Mouse (Mus musculus) layer of hippocampus, postnatal 25 days (tissue): Measurements from ENCODE around the gene Hist1h3a. TPM values are rescaled to one million over a fixed set of nuclear protein-coding genes. Genes with fewer than 3 reads are reported as not detected.
"Not testable (repeated sequence)": the region's sequence is repeated elsewhere in the genome, so short reads cannot be mapped to it uniquely, and the experiment has no call there.

ENCODE experiments used
- DNase-seq, 2 experiments: peaks; one replicate each; pipeline ENCODE4 v3.0.0; 2022; ENCODE audit warnings: mixed read lengths in 2 of 2, low spot score in 1 of 2; ENCODE audit errors: extremely low spot score in 1 of 2
- total RNA-seq, 2 experiments: library from RNA; stranded (reverse); gene quantifications; 2 replicates each; pipeline ENCODE4 v1.2.3; 2021

The Hist1h3a gene
- 10 to 100 TPM; 30.8 to 53.8 TPM for total RNA-seq

DNA sequence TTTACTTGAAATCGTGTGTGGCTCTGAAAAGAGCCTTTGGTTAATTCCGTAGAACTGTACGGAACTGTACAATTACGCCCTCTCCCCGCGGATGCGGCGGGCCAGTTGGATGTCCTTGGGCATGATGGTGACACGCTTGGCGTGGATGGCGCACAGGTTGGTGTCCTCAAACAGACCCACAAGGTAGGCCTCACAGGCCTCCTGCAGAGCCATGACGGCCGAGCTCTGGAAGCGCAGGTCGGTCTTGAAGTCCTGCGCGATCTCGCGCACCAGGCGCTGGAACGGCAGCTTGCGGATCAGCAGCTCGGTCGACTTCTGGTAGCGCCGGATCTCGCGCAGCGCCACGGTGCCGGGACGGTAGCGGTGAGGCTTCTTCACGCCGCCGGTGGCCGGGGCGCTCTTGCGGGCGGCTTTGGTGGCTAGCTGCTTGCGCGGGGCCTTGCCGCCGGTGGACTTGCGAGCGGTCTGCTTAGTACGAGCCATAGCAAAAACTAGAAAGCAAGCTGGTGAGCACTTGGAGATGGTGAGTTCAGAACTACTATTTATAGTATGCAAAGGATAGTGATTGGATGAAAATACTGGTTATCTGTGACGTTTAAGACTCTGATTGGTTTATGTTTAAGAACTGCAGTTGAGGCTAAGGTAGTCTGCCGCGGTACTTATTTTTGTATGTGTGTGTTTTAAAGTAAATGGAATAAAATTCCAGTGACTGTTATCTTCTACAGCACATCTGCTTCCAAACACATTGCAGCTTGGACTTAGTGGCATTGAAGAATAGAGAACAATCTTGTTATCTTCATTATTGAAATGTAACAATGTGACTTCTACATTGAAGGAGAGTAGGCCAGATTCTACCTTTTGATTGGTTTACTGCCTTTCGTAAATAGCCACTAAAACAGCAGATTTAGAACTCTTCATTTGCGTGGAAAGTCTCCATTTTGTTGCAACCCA, at the start of gene Hist1h3a:
Hist1h3a (minus strand) TSS at position 516 of the 951 bp plus-strand sequence.
- peak; percentile 36 to 45 for DNase-seq

DNA sequence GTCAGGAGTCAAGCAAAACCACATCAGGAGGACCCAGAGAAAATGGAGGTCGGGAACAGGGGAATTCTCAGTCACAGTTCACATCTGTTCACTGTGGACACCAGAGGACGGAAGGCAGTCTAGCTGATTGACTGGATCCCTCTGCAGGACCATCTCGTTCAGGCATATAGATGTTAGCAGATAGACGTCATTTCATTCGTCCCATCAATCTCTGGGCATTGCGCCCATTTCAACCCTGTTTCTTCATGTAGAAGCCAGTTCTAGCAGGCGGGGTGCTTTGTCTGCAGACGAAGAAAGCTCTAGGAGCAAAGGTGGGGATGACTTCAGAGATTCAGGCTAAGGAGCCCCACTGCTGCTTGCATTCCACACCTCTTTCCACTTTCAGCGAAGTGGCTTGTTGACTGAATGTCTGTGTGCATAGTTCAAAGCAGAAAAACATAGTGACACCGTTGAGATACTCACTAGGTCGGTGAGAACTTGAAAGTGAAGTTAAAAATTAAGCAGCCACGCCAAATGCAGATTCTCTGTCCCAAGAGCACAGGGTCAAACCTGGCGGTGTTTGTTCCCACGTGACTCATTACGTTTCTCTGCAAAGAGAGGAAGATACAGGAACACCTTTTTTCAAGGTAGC, 44.4 kb upstream of the Hist1h3a start, which contains the start of gene Slc17a2:
Slc17a2 (plus strand) TSS at position 572 of the 631 bp plus-strand sequence.
- DNase-seq: no peak

DNA sequence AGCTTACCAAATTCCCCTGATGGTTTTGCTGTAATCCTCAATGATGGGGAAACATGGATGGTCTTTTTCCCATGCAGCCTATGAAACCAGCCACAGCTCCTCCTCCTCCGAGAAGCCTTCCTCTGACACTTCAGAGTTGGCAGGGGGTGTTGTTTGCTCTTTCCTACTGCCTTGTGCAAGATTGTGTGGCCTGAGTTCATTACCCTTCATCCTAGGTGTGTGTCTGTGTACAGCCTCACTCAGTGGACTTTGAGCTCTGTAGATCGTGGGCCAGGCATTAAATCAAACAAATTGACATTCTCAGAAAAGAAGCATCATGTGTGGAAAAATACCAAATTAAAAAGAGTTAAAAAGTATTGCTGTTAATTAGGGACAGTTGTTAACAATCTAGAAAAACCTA, 42.3 kb upstream of the Hist1h3a start:
- DNase-seq: no peak

DNA sequence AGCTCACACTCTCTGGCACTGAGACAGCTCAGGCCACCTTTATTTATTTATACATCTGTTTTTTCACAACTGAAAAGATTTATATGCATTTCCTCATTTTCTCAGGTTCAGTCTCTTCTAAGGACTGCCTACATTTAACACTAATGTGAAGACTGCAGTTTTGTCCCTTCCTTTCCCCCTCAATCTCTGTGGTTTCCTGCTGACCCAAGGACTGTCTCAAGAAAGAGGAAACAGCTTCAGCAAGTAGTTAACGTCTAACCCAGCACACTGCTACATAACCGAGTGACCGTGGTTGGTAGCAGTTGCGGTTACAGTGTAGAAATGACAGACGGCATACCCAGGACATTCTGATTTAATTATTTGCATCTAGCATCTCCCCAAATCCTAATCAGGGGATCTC, 37.2 kb upstream of the Hist1h3a start:
- DNase-seq: no peak

DNA sequence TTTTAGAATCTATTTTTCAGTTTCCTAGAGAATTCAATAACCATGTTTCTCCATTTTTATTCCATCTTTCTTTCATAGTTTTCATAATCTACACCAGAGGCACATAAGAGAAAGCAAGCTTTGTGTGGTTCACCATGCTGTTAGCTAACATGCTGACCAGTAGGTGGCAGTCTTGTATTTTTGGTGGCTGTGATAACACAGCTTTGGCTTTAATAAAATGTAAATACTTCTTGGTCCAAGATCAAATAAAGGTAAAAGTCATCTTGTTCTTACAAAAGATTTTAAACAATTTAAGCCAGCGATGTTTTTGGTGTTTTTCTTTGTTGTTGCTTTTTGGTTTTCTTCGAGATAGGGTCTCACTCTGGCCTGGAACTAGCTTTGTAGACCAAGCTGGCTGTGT, 30.3 kb upstream of the Hist1h3a start:
- DNase-seq: peak in 1 of 2 experiments; percentile 47

DNA sequence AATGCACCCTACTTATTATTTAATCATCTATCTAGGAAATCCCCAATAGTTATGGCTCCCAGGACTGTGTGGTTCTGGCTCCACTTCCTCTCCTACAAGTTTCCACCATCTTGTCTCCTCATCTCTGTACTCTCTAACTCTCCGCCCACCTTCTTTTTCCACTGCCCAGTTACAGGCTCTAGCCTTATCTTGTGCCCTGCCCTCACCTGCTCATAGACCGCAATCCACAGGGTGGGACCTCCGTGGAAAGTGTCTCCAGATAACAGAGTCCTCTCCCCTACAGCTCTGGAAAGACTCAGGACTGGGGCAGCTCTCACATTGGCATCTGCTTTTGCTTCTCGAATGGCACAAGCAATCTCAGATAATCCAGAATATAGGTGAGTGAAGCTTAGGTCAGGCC, 16.8 kb upstream of the Hist1h3a start:
- no peak for DNase-seq

DNA sequence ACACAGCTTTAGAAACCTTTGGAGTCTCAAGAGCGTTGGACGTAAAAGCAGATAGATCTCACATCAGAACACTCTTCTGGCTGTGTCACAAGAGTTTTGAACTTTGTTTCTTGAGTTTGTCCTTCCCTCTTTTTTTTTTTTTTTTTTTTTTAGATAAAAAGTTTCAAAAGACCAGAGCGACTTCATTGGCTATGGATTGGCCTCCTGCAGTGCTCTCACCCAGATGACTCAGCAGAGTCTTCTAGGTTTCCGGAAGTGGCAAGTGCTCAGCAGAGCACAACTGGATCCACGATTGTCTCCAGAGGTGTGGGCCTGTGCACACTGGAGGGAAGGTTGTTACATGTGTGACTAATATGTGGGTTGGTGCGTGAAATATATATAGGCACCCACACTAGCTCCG, 16.2 kb upstream of the Hist1h3a start:
- DNase-seq: no peak

DNA sequence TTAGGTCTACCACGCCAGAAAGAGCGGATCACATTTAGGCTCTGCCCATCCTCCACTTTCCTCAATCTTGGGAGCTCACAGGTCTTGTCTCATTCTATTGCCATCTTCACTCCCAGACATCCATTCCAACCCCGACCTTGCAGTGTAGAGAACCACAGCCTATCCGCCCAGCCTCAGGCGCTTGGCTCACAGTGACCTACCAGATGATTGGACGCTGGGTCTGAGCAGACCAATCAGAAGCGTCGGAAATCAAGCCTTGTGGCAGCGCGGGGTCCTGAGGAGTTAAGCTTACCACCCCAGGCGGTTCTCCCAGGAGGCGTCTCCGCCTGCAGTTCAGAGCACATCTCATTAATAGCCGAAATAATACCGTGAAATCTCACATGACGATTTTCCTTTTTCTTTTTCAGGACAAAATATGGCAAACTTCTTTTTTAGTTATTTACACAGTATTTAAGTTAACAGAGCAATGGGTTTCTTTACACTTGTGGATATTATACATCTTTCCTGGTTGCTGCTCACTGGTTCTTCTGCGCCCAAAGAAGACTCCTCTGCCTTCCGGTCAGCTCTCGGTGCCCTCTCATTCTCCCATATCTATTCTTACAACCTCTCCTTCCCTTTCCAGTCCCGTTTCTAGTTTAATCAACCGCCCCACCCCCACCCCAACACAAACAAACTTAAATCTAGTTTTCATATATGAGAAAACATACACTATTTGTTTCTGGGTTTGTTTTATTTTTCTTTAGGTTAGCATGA, 10.6 kb upstream of the Hist1h3a start:
- peak; percentile 16 to 21 for DNase-seq

DNA sequence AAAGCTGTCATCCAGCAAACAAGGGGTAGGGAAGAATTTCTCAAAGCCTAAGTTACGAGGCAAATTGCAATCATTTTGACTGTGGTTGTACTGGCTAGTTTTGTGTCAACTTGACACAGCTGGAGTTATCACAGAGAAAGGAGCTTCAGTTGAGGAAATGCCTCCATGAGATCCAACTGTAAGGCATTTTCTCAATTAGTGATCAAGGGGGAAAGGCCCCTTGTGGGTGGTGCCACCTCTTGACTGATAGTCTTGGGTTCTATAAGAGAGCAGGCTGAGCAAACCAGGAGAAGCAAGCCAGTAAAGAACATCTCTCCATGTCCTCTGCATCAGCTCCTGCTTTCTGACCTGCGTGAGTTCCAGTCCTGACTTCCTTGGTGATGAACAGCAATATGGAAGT, 7.4 kb upstream of the Hist1h3a start, which contains the start of gene Trim38:
Trim38 (plus strand) TSS at position 301 of the 400 bp plus-strand sequence.
- not testable (repeated sequence) for DNase-seq

DNA sequence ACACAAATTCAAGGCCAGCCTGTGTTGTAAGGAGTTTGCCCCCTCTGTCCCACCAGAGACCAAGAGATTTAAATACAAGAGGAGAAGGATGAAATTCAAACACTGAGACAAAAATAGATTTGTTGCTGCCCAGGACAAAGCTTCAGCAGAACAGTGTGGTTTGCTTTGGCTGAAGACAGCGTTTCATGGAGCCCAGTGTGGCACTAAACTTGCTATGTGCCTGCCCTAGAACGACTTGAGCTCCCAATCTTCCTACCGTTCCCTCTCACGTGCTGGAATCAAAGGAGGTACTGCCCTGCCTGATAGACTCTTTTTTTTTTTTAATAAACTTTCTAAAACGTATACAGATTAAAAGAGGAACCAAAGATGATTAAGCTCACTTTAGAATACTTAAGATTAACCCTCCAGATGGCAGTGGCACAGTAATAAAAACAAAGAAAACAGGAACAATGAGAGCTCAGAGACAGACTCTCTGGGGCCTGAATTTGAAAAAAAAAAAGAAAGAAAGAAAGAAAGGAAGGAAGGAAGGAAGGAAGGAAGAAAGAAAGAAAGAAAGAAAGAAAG, 6.7 kb upstream of the Hist1h3a start:
- no peak for DNase-seq

DNA sequence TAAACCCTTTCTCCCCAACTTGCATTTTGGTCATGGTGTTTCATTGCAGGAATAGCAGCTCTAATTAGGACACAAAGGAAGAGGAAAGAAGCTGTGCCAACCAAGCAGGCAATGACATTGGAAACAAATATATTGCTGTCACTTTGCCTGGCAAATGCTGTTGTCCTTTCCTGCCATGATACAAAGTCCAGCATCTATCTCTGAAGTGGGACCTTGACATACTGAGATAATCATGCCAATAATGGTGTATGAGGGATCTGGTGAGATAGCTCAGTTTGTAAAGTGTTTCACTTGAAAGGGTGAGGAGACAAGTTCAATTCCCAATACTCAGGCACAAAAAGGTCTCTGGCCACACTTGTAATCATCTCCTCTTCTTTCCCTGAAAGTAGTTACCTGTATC, 4.6 kb upstream of the Hist1h3a start:
- DNase-seq: no peak

DNA sequence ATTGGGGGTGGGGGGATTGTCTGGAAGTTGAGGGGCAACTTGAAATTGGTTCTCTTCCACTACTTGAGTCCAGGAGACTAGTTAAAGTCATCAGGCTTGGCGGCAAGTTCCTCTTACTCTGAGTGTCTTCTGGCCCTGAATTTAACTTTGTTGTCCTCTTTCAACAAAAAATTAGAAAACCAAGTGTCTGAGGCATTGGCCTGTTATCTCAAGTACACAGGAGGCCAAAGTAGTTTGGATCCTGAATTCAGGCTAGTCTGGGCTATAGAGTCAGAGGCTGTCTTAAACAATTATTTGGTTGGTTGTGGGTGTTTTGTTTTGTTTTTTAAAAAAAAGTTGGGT, 3.0 kb upstream of the Hist1h3a start:
- DNase-seq: no peak

DNA sequence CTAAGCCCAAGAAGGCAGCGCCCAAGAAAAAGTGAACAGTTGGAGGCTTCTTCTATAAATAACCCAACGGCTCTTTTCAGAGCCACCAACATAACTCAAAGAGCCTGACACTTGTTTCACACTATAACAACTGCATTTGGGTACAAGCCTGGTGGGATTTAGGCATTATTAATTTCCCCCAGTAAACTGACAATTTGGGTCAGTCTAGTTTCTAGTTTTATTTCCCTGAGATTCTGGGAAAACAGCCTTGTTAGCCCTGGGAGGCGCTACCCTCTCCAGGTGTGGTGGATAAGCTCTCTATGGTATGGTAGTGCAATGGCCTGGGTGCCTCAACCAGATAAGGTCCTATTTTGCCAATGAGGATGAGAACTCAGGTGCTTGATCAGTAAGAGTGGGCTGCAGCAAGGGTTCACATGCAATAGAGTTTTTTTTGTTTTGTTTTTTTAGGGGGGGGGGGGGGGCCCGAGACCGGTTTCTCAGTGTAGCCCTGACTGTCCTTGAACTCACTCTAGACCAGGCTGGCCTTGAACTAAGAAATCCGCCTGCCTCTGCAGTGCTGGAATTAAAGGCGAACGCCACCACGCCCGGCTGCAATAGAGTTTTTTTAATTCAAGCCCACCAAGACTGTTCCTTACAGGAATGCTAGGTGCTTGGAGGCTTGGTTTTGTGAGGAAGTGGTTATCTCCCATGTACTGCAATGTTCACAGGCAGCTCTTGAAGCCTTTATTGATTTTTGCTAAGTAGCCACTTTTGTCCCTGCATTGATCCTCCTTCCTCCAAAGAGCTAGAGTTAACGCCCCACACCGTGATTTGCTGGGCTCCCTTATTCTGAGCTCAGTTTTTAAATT, 2.4 kb upstream of the Hist1h3a start:
- no peak for DNase-seq

DNA sequence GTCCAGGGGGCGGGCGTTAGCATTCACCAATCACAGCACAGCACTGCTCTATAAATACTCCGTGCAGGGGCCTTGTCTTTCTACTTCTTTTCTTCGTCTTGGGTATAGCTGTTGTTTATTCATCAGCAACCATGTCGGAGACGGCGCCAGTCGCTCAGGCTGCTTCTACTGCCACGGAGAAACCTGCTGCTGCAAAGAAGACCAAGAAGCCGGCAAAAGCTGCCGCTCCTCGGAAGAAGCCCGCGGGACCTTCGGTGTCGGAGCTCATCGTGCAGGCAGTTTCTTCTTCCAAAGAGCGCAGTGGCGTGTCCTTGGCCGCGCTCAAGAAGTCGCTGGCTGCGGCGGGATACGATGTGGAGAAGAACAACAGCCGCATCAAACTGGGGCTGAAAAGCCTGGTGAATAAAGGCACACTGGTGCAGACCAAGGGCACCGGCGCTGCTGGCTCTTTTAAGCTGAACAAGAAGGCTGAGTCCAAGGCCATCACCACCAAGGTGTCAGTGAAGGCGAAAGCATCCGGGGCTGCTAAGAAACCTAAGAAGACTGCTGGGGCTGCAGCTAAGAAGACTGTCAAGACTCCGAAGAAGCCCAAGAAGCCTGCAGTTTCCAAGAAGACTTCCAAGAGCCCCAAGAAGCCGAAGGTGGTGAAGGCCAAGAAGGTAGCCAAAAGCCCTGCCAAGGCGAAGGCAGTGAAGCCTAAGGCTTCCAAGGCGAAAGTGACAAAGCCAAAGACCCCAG, 1.6 kb upstream of the Hist1h3a start, which contains the start of gene Hist1h1a:
Hist1h1a (plus strand) TSS at position 81 of the 738 bp plus-strand sequence.
- peak; percentile 60 to 61 for DNase-seq

DNA sequence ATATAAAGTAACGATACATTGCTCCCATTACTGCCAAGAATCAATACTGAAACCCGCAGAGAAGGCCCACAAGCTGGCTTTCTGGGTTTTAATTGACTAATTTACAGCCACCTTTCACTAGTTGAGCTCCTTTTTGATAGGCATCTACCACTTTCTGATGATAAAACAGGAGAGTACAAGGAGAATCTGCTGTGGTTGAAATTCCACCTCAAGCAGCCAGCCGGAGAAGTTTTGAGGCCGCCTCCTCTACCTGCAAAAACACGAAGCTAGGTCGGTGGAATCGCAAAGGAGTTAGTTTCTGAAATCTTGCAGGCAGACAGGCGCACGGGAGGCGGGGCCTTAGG, 1.0 kb upstream of the Hist1h3a start:
- DNase-seq: peak in 1 of 2 experiments; percentile 24

DNA sequence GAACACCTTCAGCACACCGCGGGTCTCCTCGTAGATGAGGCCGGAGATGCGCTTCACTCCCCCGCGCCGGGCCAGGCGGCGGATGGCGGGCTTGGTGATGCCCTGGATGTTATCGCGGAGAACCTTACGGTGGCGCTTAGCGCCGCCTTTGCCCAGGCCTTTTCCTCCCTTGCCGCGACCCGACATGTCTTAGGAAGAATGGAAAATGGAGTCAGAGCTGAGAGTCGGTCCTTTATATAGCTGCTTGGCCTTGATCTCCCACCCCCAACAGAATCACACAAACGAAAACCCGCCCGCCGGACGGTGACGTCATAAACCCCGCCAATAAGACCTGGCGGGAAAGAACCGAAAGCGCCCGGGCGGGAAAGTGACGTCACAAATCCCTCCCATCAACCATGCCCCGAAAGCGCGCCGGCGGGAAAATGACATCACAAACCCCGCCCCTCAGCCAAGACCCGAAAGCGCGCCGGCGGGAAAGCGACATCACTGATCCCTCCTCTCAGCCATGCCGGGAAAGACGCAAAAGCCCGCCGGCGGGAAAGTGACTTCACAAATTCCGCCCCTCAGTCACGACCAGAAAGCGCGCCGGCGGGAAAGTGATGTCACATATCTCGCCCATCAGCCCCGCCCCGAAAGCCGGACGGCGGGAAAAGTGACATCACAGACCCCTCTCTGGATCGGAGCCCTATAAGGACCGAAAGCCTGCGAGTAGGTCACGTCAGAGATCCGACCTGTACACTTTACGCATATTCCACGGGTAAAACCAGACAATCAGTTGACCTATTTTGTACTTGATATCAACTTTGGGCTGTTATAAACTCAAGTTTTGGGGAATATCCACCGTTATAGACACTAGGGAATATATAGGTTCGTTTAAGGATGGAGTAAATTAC, 968 bp downstream of the Hist1h3a start, which contains the start of gene Hist1h4a:
Hist1h4a (minus strand) TSS at position 259 of the 893 bp plus-strand sequence.
- DNase-seq: peak; percentile 97 to 98

DNA sequence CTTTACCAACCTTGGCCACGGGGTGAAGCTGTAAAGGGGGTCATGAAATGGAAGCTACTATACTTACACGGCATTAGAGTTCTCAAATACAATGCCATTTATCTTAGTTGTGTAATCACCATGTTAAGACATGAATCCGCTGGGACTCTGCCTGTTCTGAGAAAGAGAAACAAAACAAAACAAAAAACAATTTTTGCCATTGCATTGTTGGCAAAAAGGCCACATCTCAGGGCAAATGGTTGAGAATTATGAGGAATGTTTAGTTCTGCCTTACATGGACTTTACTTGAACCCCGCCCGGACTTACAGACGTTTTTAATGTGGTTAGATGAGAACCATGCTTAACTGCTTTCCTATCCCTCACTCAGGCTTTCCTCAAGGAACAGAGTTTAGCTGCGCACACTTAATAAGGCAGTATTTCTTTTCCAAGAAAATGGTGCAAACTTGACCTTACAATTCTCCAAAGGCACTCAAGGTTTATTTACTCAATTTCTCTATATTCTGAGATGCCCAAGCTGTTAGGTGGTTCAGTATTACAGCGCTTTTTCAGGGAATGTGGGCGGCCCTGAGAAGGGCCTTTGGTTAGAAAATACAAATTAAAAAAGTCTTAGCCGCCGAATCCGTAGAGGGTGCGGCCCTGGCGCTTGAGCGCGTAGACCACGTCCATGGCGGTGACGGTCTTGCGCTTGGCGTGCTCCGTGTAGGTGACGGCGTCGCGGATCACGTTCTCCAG, 1.8 kb downstream of the Hist1h3a start:
- DNase-seq: no peak
